Mouse (Mus musculus): ENCODE results near the gene Celf2.

The Celf2 gene

DNA sequence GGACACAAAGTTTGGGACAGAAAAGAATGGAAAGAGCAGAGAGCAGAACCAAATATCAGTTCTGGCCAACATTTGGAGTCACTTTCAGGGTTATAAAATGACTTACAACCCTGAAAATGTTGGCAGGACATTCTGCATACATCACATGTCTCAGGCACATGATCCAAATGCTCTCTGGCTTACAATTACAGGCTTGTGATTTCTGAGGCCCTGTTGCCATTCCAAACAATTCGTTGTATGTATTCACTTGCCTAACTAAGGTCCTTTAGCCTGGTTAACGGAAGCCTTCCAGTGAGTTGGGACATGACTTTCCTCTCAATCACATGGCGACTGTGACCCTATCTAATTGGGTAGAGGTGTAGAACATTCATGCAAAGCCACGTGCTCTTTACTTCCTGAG, 249.2 kb downstream of the Celf2 start:
- no peak for DNase-seq

DNA sequence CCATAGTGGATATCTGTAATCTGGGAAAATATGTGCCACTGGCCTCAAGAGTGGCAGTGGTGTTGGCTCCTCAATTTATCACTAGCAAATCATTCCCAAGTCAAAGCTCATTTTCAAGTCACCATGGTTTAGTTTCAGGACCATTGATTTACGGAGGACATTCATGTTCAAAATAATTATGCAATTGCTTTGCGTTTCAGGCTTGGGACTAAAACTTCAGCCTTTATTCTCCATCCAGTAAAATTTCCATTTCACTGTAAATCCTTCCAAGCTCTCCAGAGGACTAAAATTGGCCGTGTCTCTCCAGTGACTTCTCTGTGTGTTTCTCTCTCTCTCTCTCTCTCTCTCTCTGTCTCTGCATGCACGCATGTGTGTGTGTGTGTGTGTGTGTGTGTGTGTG, 249.7 kb downstream of the Celf2 start:
- no peak for DNase-seq

DNA sequence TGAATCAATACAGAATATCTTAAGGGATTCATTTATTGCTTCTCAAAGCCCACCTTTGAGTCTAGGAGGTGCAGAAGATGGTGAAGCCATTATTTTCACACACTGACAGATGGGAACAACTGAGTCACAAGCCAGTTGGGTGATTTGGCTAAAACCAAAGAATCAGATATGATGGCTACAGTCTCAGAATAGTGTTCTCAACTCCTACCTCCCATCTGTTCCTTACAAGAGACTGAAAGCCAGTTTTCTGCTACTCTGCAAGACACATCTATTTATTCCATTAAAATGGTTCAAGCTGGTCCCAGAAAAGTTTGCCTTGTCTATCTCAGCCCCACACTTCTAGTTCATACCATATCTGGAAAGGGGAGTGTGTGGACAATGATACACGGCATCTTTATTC, 253.3 kb downstream of the Celf2 start:
- peak; percentile 84 for DNase-seq

- DNase-seq: no peak
Measured at GRCm38 (mm10) chr2:7255386-7255785, 254.0 kb downstream of the Celf2 start.

- DNase-seq: no peak
Measured at GRCm38 (mm10) chr2:7250314-7250713, 259.0 kb downstream of the Celf2 start.

DNA sequence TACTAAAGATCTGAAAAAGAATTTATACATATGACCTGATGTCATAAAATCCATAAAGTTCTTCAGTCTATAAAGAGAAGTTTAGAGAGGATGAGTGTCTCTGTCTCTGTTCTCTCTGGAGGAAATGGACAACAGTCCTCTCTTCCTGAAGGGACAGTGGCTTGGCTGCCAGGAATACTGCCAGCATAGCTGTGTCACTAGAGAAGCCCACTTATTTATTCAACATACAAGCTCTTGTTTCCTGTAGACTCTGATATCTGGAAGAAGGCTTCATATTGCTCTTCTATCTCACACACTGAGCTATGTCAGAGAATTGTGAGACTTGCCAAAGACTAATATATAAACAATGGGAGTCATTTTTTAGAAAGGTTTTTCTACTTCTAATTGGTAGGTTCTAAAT, 260.4 kb downstream of the Celf2 start:
- DNase-seq: no peak

- no peak for DNase-seq
Measured at GRCm38 (mm10) chr2:7245958-7246774, 263.2 kb downstream of the Celf2 start.

GRCm38 (mm10) chr2:7242139-7242538, 267.2 kb downstream of the Celf2 start:
- no peak for DNase-seq

DNA sequence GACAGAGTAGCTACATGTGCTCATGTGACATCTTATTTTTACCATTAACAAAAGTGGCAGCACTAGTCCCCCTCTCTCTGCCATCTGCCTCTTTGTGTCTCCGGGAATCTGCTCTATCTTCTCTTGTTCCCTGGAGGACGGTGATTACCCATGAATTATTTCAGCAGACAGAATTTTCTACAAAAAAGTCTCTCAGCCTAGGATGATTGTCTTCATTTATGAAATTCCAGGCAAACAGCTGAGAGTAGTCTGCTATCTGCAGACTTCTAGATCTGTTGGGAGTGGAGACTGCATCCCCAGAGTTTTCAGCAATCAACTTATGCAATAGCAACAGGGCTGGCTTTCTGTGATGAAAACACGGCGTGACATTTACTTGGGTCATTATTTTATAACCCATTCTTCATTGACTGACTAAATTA, 267.8 kb downstream of the Celf2 start:
- DNase-seq: no peak

GRCm38 (mm10) chr2:7237283-7237682, 272.1 kb downstream of the Celf2 start:
- no peak for DNase-seq

DNA sequence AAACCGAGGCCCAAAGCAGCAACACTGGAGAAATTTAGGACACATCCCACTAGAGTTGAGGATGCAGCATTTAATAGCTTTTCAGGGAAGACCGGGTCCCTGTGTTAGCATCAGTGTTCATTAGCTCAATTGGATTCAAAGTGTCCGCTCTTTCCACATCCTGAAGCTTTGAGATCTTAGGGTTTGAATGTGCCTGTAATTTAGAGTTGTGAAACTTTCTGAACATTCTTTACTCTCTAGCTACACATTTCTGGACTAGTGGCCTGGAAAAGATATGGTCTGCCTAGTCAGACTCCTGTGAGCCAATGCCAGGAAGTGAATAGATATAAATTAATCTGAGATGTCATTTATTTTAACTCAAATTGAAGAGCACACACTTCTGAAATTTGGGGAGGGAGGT, 272.9 kb downstream of the Celf2 start:
- DNase-seq: no peak

- peak; percentile 62 for DNase-seq
Measured at GRCm38 (mm10) chr2:7235059-7235741, 274.2 kb downstream of the Celf2 start.

DNA sequence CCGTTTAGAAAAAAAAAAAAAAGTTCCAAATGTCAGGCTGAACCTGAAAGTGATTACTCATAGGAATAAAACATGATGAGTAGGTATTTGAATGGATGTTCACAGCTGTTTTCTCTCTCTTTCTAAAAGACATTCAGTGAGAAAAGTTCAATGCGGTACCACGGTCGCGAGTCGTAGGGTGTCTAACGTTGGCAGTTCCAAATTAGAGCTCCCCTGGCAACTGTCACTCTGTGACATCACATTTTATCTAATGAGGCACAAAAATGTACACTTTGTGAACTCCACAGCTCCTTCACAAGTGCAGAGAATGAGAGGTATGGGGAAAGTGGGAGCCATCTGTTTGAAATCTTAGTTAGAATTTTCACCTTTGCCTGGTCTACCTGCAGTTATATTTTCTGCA, 274.8 kb downstream of the Celf2 start:
- DNase-seq: peak; percentile 76

DNA sequence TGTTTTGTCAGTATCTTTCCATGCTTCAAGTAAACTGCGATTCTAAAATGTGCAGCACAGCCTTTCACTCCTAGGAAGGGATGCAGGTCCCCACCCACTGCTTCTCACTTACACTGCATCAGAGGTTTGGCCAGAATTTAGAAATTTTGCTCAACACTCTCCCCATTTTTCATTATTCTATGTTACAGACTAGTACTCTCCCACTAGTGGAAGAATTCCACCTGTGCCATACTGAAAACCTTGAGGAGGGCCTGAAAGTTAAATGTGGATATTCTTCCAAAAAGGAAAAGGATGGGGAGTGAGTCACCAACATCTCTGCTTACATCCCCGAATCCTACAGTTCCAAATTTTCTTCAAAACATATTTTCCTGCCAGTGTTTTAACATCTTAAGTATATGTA, 276.0 kb downstream of the Celf2 start:
- DNase-seq: no peak

- DNase-seq: peak; percentile 58
Measured at GRCm38 (mm10) chr2:7226785-7227184, 282.6 kb downstream of the Celf2 start.

- no peak for DNase-seq
Measured at GRCm38 (mm10) chr2:7224346-7225071, 284.9 kb downstream of the Celf2 start.

- no peak for DNase-seq
Measured at GRCm38 (mm10) chr2:7223538-7223937, 285.8 kb downstream of the Celf2 start.

GRCm38 (mm10) chr2:7222886-7223285, 286.5 kb downstream of the Celf2 start:
- no peak for DNase-seq

DNA sequence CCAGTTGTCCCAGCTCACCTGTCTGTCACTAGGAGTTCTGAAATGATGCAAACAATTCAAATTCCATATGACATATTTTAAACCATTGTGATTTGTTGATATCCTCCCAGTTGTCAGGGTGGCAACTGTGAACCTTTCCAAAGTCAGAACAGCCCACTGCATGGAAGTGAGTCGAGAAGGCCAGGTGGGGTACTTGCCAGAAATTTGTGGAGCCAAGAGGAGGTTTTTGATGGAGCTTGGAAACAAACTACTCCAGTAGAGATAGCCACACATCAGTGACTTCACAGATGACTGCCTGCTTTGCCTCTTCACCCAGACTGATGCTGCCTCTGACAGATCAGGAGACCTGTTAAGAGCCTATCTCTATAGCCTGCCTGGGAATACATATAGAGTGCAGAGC, 287.5 kb downstream of the Celf2 start:
- DNase-seq: no peak

- no peak for DNase-seq
Measured at GRCm38 (mm10) chr2:7218101-7218500, 291.3 kb downstream of the Celf2 start.

- DNase-seq: no peak
Measured at GRCm38 (mm10) chr2:7207691-7208504, 301.5 kb downstream of the Celf2 start.

DNA sequence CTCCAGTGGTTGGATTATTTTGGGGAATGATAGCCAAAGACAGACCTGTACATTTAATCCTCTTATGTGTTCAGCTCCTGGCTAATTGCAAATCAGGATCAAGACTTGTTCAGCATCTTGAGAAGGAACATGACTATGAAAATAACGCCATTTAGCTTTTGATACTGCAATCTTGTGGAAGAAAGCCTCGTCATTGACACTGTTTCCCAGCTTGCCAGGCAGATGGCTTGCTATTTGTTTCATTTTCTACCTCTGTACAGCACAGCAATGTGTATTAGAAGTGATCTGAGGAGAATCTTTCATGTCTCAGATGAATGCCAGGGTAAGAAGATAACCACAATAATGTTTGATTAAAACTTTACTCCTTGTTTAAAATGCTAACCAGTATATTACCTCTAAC, 315.9 kb downstream of the Celf2 start:
- DNase-seq: no peak

DNA sequence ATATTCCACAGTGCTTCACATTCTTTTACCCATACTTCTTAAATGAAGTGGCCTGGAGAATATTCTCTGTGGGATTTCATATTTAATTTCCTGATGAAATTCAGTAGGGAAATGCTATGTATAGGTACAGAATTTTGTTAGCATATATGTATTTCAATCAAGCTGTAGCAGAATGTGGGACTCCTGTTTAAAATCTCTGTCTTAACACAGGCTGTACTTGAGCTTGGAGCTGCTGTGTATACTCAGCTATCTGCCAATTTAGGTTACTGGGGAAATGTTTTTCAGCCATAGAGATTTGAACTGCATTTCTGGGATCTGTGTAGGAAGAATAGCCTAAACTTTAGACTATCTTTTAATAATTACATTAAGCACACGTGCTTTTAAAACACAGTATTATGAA, 330.2 kb downstream of the Celf2 start:
- DNase-seq: no peak

Data from right cerebral cortex, adult 18-20 months (tissue).